In the genomic region with DNA sequence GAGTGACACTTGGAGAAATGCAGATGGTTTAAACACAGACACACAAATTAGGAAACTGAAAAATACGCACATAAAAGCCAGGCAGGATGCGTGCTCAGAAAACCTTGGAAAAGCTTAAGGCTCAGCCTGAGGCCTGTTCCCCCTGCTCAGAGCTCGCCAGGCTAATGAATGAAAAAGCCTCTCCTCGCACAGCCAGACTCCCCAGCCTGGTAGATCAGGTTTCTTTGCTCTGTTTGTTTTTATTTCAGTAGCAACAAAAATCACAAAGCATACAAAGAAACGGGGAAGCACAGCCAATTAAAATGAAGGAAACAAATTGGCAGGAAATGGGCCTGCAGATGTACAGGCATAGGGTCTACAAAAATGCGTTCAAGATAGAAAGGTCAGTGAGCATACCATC, we compare ENCODE assay signal across 14 mouse cellular contexts.
DNase-seq lines count a peak whose midpoint lies in the region; ATAC-seq and TF ChIP-seq lines count a peak whose summit lies in the region.
"Had no signal": no experiment of that assay in that cellular context is flagged by ENCODE, and none has a peak within 500 bp of the region (broad histone marks: within the 10 kb centered on the region; RNA-seq: fewer than 3 reads in every experiment).

No protein-coding gene starts in this region.

- no peaks in the 10 kb centered on the region for H3K27me3 ChIP-seq in kidney, adult 2 months (replicated peaks; ENCODE audit: control insufficient read depth, insufficient read depth, low read length)
- no peaks in the 10 kb centered on the region for H3K27me3 ChIP-seq in embryonic facial prominence, embryonic 13.5 days
- H3K27me3 ChIP-seq: liver, embryonic 15.5 days had no signal

- H3K4me3 ChIP-seq in kidney, adult 2 months (ENCODE audit: insufficient read depth, low read depth, low read length): no peak overlapping the region
- no peak overlapping the region for H3K4me3 ChIP-seq in embryonic facial prominence, embryonic 13.5 days
- H3K4me3 ChIP-seq: liver, embryonic 15.5 days had no signal

- DNase-seq in kidney, adult 2 months: peak; percentile 0
- no peak for DNase-seq in kidney, adult 8-10 months
- DNase-seq in retina, postnatal 1 day: peak; percentile 7
- DNase-seq in retina, embryonic 14.5 days (ENCODE audit: low spot score): no peak
- no peak for DNase-seq in heart, adult 9 months (ENCODE audit: low spot score in 2 of 2)
- DNase-seq: adrenal gland, adult 2 months; cerebellum, postnatal 14 days; layer of hippocampus, adult 9-11 months; lung, postnatal 36 days; right cerebral cortex, postnatal 25 days; thymus, postnatal 36 days had no signal

- no peak for ATAC-seq in embryonic facial prominence, embryonic 13.5 days (ENCODE audit: insufficient number of reproducible peaks, insufficient read depth, low FRiP score, low TSS enrichment, low read depth)
- ATAC-seq in granulocyte monocyte progenitor cell, adult 5-6 weeks (replicated peaks; ENCODE audit: poor library complexity, severe bottlenecking): no peak

- 27% methylated on average over 6 of the region's 6 CpGs for WGBS in kidney, adult 2 months
- 7% methylated on average over 6 of the region's 6 CpGs for WGBS in embryonic facial prominence, embryonic 13.5 days

- no peak for TF ChIP-seq CTCF in kidney, adult 2 months (conservative IDR thresholded peaks at IDR 0.05; ENCODE audit: insufficient read depth, insufficient read length, low read depth, low read length)

- no peak overlapping the region for H3K9ac ChIP-seq in embryonic facial prominence, embryonic 13.5 days
- H3K9ac ChIP-seq: liver, embryonic 15.5 days had no signal

- no peak for TF ChIP-seq POLR2A in kidney, adult 2 months (IDR thresholded peaks at IDR 0.05; ENCODE audit: low read depth, low read length)

- no peaks in the 10 kb centered on the region for H3K4me1 ChIP-seq in kidney, adult 2 months (ENCODE audit: control insufficient read depth, insufficient read depth, low read length)
- peaks cover 8% of the 10 kb centered on the region for H3K4me1 ChIP-seq in embryonic facial prominence, embryonic 13.5 days
- H3K4me1 ChIP-seq: liver, embryonic 15.5 days had no signal

- H3K4me2 ChIP-seq in embryonic facial prominence, embryonic 13.5 days: no peak overlapping the region
- H3K4me2 ChIP-seq: liver, embryonic 15.5 days had no signal

- no peak overlapping the region for H3K27ac ChIP-seq in kidney, adult 2 months (ENCODE audit: insufficient read depth, low read depth, low read length)
- H3K27ac ChIP-seq in embryonic facial prominence, embryonic 13.5 days: peak overlapping the region; percentile 44; the same call in 1 of the 2 replicates
- H3K27ac ChIP-seq: liver, embryonic 15.5 days had no signal

- H3K36me3 ChIP-seq in kidney, adult 2 months (ENCODE audit: control insufficient read depth, insufficient read depth, low read length): no peaks in the 10 kb centered on the region
- no peaks in the 10 kb centered on the region for H3K36me3 ChIP-seq in embryonic facial prominence, embryonic 13.5 days
- H3K36me3 ChIP-seq: liver, embryonic 15.5 days had no signal

- H3K9me3 ChIP-seq in embryonic facial prominence, embryonic 13.5 days: no peaks in the 10 kb centered on the region
- H3K9me3 ChIP-seq: liver, embryonic 15.5 days had no signal

Comparison
In these comparisons a context has a peak if more than half of its experiments do, and no peak if none do; other contexts are left out.
1. DNase-seq: peak in kidney, adult 2 months (single experiment) and retina, postnatal 1 day (single experiment); none in kidney, adult 8-10 months (0 of 2), retina, embryonic 14.5 days (single experiment) and heart, adult 9 months (0 of 2).